ENCODE assay signal across 23 mouse cellular contexts in genomic region chr9:55548871-55549270, GRCm38 (mm10). TPM values are rescaled to one million over a fixed set of nuclear protein-coding genes. Genes with fewer than 3 reads are reported as not detected.
DNase-seq lines count a peak whose midpoint lies in the region; ATAC-seq and TF ChIP-seq lines count a peak whose summit lies in the region.
"Had no signal": no experiment of that assay in that cellular context is flagged by ENCODE, and none has a peak within 500 bp of the region (broad histone marks: within the 10 kb centered on the region; RNA-seq: fewer than 3 reads in every experiment).

No protein-coding gene starts in this region.

- H3K27ac ChIP-seq in liver, embryonic 11.5 days (ENCODE audit: low read depth, low read length) = no peak overlapping the region
- no peak overlapping the region for H3K27ac ChIP-seq in embryonic facial prominence, embryonic 10.5 days (replicated peaks)
- no peak overlapping the region for H3K27ac ChIP-seq in intestine, embryonic 16.5 days (ENCODE audit: low read length)
- no peak overlapping the region for H3K27ac ChIP-seq in stomach, postnatal 0 days (replicated peaks)
- H3K27ac ChIP-seq: forebrain, embryonic 10.5 days; hindbrain, embryonic 14.5 days; kidney, postnatal 0 days; layer of hippocampus, adult 2 months; left cerebral cortex, adult 2 months had no signal

- no peak for ATAC-seq in liver, embryonic 11.5 days (replicated peaks; ENCODE audit: low FRiP score)
- no peak for ATAC-seq in intestine, embryonic 16.5 days
- ATAC-seq in stomach, postnatal 0 days (ENCODE audit: low FRiP score, low TSS enrichment) = no peak
- ATAC-seq: forebrain, postnatal 0 days had no signal

- H3K36me3 ChIP-seq in liver, embryonic 11.5 days (ENCODE audit: control insufficient read depth, insufficient read depth, low read length) = no peaks in the 10 kb centered on the region
- H3K36me3 ChIP-seq in embryonic facial prominence, embryonic 10.5 days (replicated peaks) = no peaks in the 10 kb centered on the region
- H3K36me3 ChIP-seq in intestine, embryonic 16.5 days (ENCODE audit: control insufficient read depth, insufficient read depth, low read length) = no peaks in the 10 kb centered on the region
- H3K36me3 ChIP-seq in stomach, postnatal 0 days (ENCODE audit: control insufficient read depth, insufficient read depth, low read length) = no peaks in the 10 kb centered on the region
- H3K36me3 ChIP-seq: forebrain, embryonic 10.5 days had no signal

- H3K9ac ChIP-seq in liver, embryonic 11.5 days (ENCODE audit: low read depth, low read length) = no peak overlapping the region
- no peak overlapping the region for H3K9ac ChIP-seq in intestine, embryonic 16.5 days (ENCODE audit: low read depth, low read length)
- H3K9ac ChIP-seq in stomach, postnatal 0 days (ENCODE audit: low read length) = no peak overlapping the region
- H3K9ac ChIP-seq: forebrain, postnatal 0 days; hindbrain, embryonic 14.5 days had no signal

- no peak overlapping the region for H3K4me3 ChIP-seq in liver, embryonic 11.5 days (ENCODE audit: low read depth, low read length)
- peak overlapping the region; percentile 11; the same call in 1 of the 2 replicates for H3K4me3 ChIP-seq in embryonic facial prominence, embryonic 10.5 days
- no peak overlapping the region for H3K4me3 ChIP-seq in intestine, embryonic 16.5 days (ENCODE audit: low read length)
- H3K4me3 ChIP-seq in stomach, postnatal 0 days (ENCODE audit: low read depth, low read length) = no peak overlapping the region
- H3K4me3 ChIP-seq: forebrain, embryonic 10.5 days; layer of hippocampus, adult 2 months; left cerebral cortex, adult 2 months had no signal

- peaks cover 62% of the 10 kb centered on the region for H3K27me3 ChIP-seq in liver, embryonic 11.5 days (replicated peaks; ENCODE audit: control insufficient read depth, insufficient read depth, low read length)
- H3K27me3 ChIP-seq in embryonic facial prominence, embryonic 10.5 days (replicated peaks; ENCODE audit: low read depth, poor library complexity, severe bottlenecking) = peaks cover 80% of the 10 kb centered on the region
- H3K27me3 ChIP-seq in intestine, embryonic 16.5 days (replicated peaks; ENCODE audit: control insufficient read depth, insufficient read depth, low read length) = peaks cover 37% of the 10 kb centered on the region
- no peaks in the 10 kb centered on the region; the same call in 1 of the 2 replicates for H3K27me3 ChIP-seq in stomach, postnatal 0 days (ENCODE audit: control insufficient read depth, insufficient read depth, low read length)

- peaks cover 2% of the 10 kb centered on the region; the same call in 1 of the 2 replicates for H3K9me3 ChIP-seq in liver, embryonic 11.5 days (ENCODE audit: control insufficient read depth, low read length)
- no peaks in the 10 kb centered on the region for H3K9me3 ChIP-seq in embryonic facial prominence, embryonic 10.5 days
- peaks cover 4% of the 10 kb centered on the region; the same call in 1 of the 2 replicates for H3K9me3 ChIP-seq in intestine, embryonic 16.5 days (ENCODE audit: control insufficient read depth, low read length)
- no peaks in the 10 kb centered on the region for H3K9me3 ChIP-seq in stomach, postnatal 0 days (ENCODE audit: control insufficient read depth, low read length)

- H3K4me2 ChIP-seq in liver, embryonic 11.5 days = peak overlapping the region; percentile 49
- 0 out of 2 replicates have a peak overlapping the region, but pooled peaks have one; percentile 33 for H3K4me2 ChIP-seq in intestine, embryonic 16.5 days (ENCODE audit: low read depth, low read length)
- peak overlapping the region; percentile 42; the same call in 1 of the 2 replicates for H3K4me2 ChIP-seq in stomach, postnatal 0 days (replicated peaks; ENCODE audit: low read depth)
- H3K4me2 ChIP-seq: hindbrain, embryonic 14.5 days had no signal

- TF ChIP-seq EP300 in stomach, postnatal 0 days (optimal IDR thresholded peaks at IDR 0.05) = no peak

- no peak for DNase-seq in liver, embryonic 11.5 days (ENCODE audit: low spot score)
- DNase-seq in liver = no peak
- DNase-seq in embryonic facial prominence, embryonic 10.5 days (ENCODE audit: low spot score) = peak; percentile 17
- no peak for DNase-seq in stomach, postnatal 0 days (ENCODE audit: low spot score)
- DNase-seq in left cerebral cortex, adult 18-20 months (ENCODE audit: low spot score in 2 of 2) = no peak
- DNase-seq in left cerebral cortex, adult 11 months (ENCODE audit: low spot score) = no peak
- DNase-seq: adrenal gland, adult 2 months; cerebellum, adult 9-10 months; forebrain, postnatal 0 days; kidney, adult 11 months; lung, adult 18-20 months; lung, postnatal 14 days; right cerebral cortex, postnatal 4 days had no signal

- H3K4me1 ChIP-seq in liver, embryonic 11.5 days (replicated peaks; ENCODE audit: control insufficient read depth, insufficient read depth, low read length) = peaks cover 16% of the 10 kb centered on the region
- peaks cover 51% of the 10 kb centered on the region for H3K4me1 ChIP-seq in embryonic facial prominence, embryonic 10.5 days
- peaks cover 17% of the 10 kb centered on the region for H3K4me1 ChIP-seq in intestine, embryonic 16.5 days (ENCODE audit: control insufficient read depth, insufficient read depth, low read length)
- H3K4me1 ChIP-seq in stomach, postnatal 0 days (replicated peaks; ENCODE audit: control insufficient read depth, insufficient read depth) = peaks cover 3% of the 10 kb centered on the region; the same call in 1 of the 2 replicates

- TF ChIP-seq CTCF in stomach, postnatal 0 days (IDR thresholded peaks at IDR 0.05; ENCODE audit: low read depth) = no peak

- WGBS in liver, embryonic 11.5 days = 23% methylated on average over 3 of the region's 3 CpGs
- WGBS in embryonic facial prominence, embryonic 10.5 days = 7% methylated on average over 3 of the region's 3 CpGs
- WGBS in intestine, embryonic 16.5 days = 32% methylated on average over 3 of the region's 3 CpGs
- 56% methylated on average over 3 of the region's 3 CpGs for WGBS in stomach, postnatal 0 days

RNA-seq across cellular contexts. Expression of gene Isl2, which starts 10.4 kb away (rescaled TPM):
- 2.1 TPM in 2 replicates for polyA plus RNA-seq in liver, embryonic 11.5 days (2014; fragmentation: Nextera tagmentation; extraction: Ambion mirVana)
- 18.7 and 20.4 TPM in 2 replicates for polyA plus RNA-seq in embryonic facial prominence, embryonic 10.5 days (2016; fragmentation: Nextera tagmentation; extraction: Ambion mirVana)
- 2.6 and 2.8 TPM in 2 replicates for polyA plus RNA-seq in intestine, embryonic 16.5 days (2015; fragmentation: Nextera tagmentation; extraction: Ambion mirVana)
- 1.8 and 2.5 TPM in 2 replicates for polyA plus RNA-seq in stomach, postnatal 0 days (2015; fragmentation: Nextera tagmentation; extraction: Ambion mirVana)
- not detected for total RNA-seq in left cerebral cortex, adult 18-20 months (2021)
- total RNA-seq: adrenal gland, adult 2 months; common myeloid progenitor, adult 5-6 weeks; forebrain, postnatal 0 days; granulocyte monocyte progenitor cell, adult 5-6 weeks; layer of hippocampus, adult 2 months; left cerebral cortex, adult 2 months; megakaryocyte-erythroid progenitor cell, adult 5-6 weeks had no signal
- polyA plus RNA-seq: adrenal gland, adult 2 months; forebrain, postnatal 0 days; heart, postnatal 0 days; kidney, postnatal 0 days had no signal

RNA-seq across cellular contexts. Expression of gene Etfa, which starts 36.8 kb away (rescaled TPM):
- polyA plus RNA-seq in liver, embryonic 11.5 days (2014; fragmentation: Nextera tagmentation; extraction: Ambion mirVana) = 195 and 217 TPM in 2 replicates
- polyA plus RNA-seq in embryonic facial prominence, embryonic 10.5 days (2016; fragmentation: Nextera tagmentation; extraction: Ambion mirVana) = 156 and 159 TPM in 2 replicates
- polyA plus RNA-seq in intestine, embryonic 16.5 days (2015; fragmentation: Nextera tagmentation; extraction: Ambion mirVana) = 347 and 353 TPM in 2 replicates
- polyA plus RNA-seq in stomach, postnatal 0 days (2015; fragmentation: Nextera tagmentation; extraction: Ambion mirVana) = 326 and 337 TPM in 2 replicates
- 10 to 100 TPM; 37.0 to 42.5 TPM for total RNA-seq in left cerebral cortex, adult 18-20 months (2021)
